Mouse (Mus musculus) midbrain, embryonic 10.5 days (tissue): ENCODE measurements around the gene Amn. TPM values are rescaled to one million over a fixed set of nuclear protein-coding genes. Genes with fewer than 3 reads are reported as not detected.
A peak's percentile ranks its signal among the peaks of the same experiment; 100 is the strongest.

ENCODE experiments used
- DNase-seq: peaks from one replicate; pipeline ENCODE4 v3.0.0-alpha.2; 2017; ENCODE audit warnings: low spot score
- H3K27ac ChIP-seq: fragments of 300-500 bp; sonication (generic); replicated peaks from 2 replicates; pipeline ENCODE4 v1.5.1; 2016; ENCODE audit warnings: mild to moderate bottlenecking
- H3K27me3 ChIP-seq: fragments of 300-500 bp; sonication (generic); 2 replicates; pipeline ENCODE4 v1.6.1; 2016; ENCODE audit warnings: low read depth, mild to moderate bottlenecking; ENCODE audit not compliant: poor library complexity, severe bottlenecking
- H3K36me3 ChIP-seq: fragments of 300-500 bp; sonication (generic); 2 replicates; pipeline ENCODE4 v1.6.1; 2016; ENCODE audit warnings: mild to moderate bottlenecking, moderate library complexity
- H3K4me1 ChIP-seq: fragments of 300-500 bp; sonication (generic); 2 replicates; pipeline ENCODE4 v1.6.1; 2016
- H3K4me3 ChIP-seq: fragments of 300-500 bp; sonication (generic); 2 replicates; pipeline ENCODE4 v1.5.1; 2016; ENCODE audit warnings: mild to moderate bottlenecking, moderate library complexity
- H3K9me3 ChIP-seq: fragments of 300-500 bp; sonication (generic); replicated peaks from 2 replicates; pipeline ENCODE4 v1.6.1; 2016; ENCODE audit warnings: mild to moderate bottlenecking
- WGBS: fragments of 180-500 bp; shearing (Covaris S2); methylation state at CpG from one replicate; pipeline ENCODE4 v1.1.7; 2016; 5-methylcytosine and 5-hydroxymethylcytosine counted together
- polyA plus RNA-seq: library from polyadenylated mRNA; unstranded; fragments of >200 nt; fragmentation: Nextera tagmentation; extraction: Ambion mirVana; gene quantifications from 2 replicates; pipeline ENCODE4 v1.2.1, GENCODE M21; 2016

Amn gene
- 0.11 and 0.17 TPM in 2 replicates for polyA plus RNA-seq

DNA sequence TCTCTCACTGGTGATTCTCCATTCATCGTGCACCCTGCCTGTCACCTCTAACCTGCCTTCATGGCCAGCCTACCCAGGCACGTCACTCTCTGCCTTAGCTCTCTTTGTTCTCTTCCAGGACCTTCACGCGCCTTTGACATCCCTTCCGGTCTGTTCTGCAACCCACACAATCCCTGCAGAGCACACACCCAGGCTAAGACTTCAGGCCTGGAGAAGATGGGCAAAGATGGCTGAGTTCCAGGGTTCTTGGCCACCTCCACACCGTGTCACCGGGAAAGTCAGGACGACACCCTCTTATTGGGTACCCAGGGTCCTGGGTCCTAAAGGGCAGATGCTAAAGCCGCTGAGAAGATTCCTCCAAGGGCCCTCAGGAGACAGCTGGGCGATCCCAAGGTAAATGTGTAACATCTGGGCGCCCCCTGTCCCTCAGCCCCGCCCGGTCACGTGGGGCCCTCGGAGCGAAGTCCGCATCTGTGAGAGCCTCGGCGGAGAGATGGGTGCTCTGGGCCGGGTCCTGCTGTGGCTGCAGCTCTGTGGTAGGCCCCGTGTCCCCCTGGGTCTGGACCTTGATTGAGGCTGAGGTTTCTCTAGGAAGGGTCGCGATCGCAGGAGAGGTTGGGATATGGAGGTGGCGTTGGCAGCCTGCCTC is at the start of gene Amn:
Gene Amn (plus strand): TSS at position 467 of the 649 bp plus-strand sequence.
- Histone ChIP-seq H3K4me1 (peaks cover 57% of the 10 kb centered on the region), H3K27ac (no peak within 1 kb of the TSS), H3K36me3 (0 out of 2 replicates have a peak, but pooled peaks cover 4% of the 10 kb centered on the region), H3K9me3 (no peaks in the 10 kb centered on the region), H3K4me3 (peak within 1 kb of the TSS; percentile 1; the same call in 1 of the 2 replicates), H3K27me3 (peaks cover 68% of the 10 kb centered on the region)
- 39% methylated on average over 25 of the region's 25 CpGs for WGBS
- no peak for DNase-seq

DNA sequence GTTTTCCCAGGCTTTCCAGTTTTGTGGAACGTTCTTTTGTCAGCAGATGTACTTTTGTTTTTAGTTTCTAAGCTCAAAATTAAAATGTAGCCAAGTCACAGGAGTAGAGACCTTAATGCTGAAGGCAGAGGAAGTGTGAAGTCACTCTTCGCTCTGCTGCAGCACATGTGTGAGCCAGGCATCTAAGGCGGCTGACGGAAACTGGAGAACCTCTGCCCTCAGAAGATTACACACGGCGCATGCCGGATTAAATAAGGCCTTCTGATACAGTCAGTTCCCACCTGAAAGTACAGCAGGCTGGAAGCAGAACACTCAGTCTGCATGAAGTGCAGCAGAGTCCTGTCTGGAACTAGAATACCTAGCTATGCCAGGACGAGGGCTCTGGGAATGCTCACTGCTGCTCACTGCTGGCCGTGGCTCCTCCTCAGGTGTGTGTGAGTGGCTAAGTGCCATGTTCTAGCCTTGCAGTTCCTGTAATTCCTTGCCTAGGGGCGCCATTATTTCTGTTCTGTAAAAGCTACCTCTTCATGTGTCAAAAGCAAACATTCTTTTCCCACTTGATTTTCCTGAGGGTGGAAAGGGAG is 45.6 kb upstream of the Amn start:
- H3K4me1 ChIP-seq = no peaks in the 10 kb centered on the region
- no peaks in the 10 kb centered on the region for H3K27me3 ChIP-seq
- H3K36me3 ChIP-seq = peaks cover 49% of the 10 kb centered on the region
- DNase-seq = no peak
- peaks cover 16% of the 10 kb centered on the region for H3K9me3 ChIP-seq
- H3K4me3 ChIP-seq = no peak overlapping the region
- WGBS = 87% methylated on average over 10 of the region's 10 CpGs
- H3K27ac ChIP-seq = no peak overlapping the region

DNA sequence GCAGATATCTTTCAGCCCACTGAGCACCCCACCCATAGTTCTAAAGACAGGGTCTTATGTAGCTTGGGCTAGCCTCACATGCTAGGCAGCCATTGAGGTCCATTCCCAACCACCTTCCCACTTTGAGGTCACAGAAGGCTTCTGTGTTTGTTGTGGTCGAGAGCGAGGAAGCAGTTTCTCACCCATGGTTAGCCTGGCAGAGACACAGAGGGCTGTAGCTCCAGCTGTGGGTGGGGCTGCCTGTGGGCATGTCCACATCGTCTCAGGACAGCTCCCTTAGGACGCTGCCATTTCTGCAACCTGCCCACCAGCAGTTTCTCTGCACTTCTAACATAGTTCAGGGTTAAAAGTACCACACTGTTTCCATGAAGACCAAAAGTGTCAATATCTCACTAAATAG is 43.5 kb upstream of the Amn start:
- WGBS = 79% methylated on average over 4 of the region's 4 CpGs
- no peaks in the 10 kb centered on the region for H3K27me3 ChIP-seq

DNA sequence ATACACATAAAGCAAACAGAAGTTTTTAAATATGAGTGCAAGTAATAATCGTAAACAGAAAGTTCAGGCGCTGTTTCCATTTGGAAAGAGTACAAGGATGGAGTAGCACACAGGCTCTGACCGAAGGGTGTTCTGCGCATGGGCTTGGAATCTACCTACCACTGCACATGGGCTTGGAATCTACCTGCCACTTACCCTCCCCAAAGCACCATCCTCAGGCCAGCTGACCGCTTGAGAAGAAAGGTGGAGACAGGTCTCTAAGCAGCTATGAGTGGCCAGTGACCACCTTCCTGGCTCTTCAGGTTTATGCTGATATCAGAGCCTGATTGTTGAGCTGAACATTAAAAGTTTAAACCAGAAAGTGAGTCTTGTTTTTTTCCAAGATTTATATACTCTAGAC is 42.4 kb upstream of the Amn start:
- WGBS = 95% methylated on average over 5 of the region's 5 CpGs

More for the DNA sequence above, 43.5 kb upstream of the Amn start:
- Histone ChIP-seq H3K9me3 (peaks cover under 1% of the 10 kb centered on the region; the same call in 1 of the 2 replicates), H3K4me1 (no peaks in the 10 kb centered on the region), H3K27ac (no peak overlapping the region), H3K36me3 (peaks cover 28% of the 10 kb centered on the region), H3K4me3 (no peak overlapping the region)
- no peak for DNase-seq

DNA sequence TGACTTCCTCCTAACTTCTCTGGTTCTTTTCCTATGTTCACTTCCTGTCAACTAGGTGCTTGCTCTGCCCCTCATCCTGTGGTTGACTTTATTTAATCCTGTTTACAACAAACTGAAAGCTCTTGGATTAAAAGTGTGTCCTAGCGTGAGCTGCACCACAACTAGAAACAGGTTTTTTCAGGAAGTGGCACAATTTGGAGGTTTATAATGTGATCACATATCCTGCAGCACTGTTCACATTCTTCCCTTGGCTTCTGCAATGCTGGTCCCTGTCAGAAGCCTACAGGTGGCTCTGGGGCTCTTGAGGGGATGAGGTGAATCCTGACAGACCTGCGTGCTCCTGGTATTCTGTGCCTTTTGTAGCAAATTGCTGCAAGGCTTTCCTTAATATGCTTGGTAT is 40.1 kb upstream of the Amn start:
- no peak for DNase-seq
- H3K27ac ChIP-seq = no peak overlapping the region
- H3K4me1 ChIP-seq = no peaks in the 10 kb centered on the region
- H3K4me3 ChIP-seq = no peak overlapping the region
- H3K36me3 ChIP-seq = peaks cover 22% of the 10 kb centered on the region
- 86% methylated on average over 2 of the region's 2 CpGs for WGBS
- no peaks in the 10 kb centered on the region for H3K27me3 ChIP-seq
- H3K9me3 ChIP-seq = no peaks in the 10 kb centered on the region

More for the DNA sequence above, 42.4 kb upstream of the Amn start:
- Histone ChIP-seq H3K4me1 (no peaks in the 10 kb centered on the region), H3K4me3 (no peak overlapping the region), H3K36me3 (peaks cover 19% of the 10 kb centered on the region), H3K9me3 (no peaks in the 10 kb centered on the region), H3K27me3 (no peaks in the 10 kb centered on the region), H3K27ac (no peak overlapping the region)
- no peak for DNase-seq

DNA sequence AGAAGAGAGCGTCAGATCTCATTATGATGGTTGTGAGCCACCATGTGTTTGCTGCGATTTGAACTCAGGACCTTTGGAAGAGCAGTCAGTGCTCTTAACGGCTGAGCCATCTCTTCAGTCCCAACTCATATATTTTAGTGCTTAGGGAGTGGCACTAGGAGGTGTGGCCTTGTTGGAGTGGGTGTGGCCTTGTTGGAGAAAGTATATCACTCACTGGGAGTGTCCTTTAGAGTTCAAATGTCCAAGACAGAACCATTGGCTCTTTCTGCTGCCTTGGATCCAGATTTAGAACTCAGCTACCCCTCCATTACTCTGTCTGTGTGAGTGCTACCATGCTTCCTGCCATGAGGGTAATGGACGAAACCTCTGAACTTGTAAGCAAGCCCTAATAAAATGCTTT is 37.1 kb upstream of the Amn start:
- Histone ChIP-seq H3K27me3 (no peaks in the 10 kb centered on the region), H3K9me3 (no peaks in the 10 kb centered on the region), H3K36me3 (peaks cover 35% of the 10 kb centered on the region), H3K27ac (no peak overlapping the region), H3K4me3 (no peak overlapping the region), H3K4me1 (no peaks in the 10 kb centered on the region)
- WGBS = 93% methylated on average over 4 of the region's 4 CpGs
- no peak for DNase-seq

DNA sequence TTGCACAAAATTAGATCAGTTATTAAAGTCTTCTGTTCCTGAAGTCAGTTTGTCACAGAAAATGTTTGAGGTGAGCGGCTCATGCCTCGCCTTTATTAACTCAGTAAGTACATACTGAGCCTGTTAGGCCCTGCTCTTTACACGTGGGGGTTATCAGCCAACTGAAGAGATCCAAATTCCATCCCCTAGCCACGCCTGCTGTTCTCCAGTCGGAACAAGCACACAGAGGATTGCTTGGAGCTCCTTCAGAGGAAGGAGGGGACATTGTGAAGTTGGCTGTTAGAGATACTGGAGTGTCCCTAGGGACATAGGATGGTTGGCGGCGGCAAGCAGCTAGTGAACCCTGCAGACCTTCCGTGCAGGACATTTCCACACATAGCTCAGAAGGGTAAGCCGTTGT is 36.5 kb upstream of the Amn start:
- H3K27ac ChIP-seq = no peak overlapping the region
- H3K36me3 ChIP-seq = peaks cover 40% of the 10 kb centered on the region
- H3K4me1 ChIP-seq = no peaks in the 10 kb centered on the region
- no peaks in the 10 kb centered on the region for H3K9me3 ChIP-seq
- 84% methylated on average over 9 of the region's 9 CpGs for WGBS
- no peak for DNase-seq
- no peaks in the 10 kb centered on the region for H3K27me3 ChIP-seq
- no peak overlapping the region for H3K4me3 ChIP-seq

DNA sequence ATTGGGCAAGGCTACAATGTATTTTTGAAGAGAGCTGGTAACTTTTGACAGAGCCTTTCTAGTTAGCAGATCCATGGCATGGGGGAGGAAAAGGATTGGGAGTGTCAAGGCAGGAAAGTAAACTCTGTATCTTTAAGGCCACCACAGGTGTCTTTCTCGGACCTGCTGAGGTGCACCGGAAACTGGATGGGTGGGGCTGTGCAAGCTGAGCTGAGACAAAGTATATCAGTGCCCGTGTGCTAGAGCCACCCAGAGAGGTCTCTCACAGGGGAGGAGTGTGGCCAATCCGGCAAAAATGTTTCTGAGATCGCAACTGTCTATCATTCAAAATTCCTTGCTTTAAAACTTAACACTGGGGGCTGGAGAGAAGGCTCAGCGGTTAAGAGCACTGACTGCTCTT is 35.3 kb upstream of the Amn start:
- Histone ChIP-seq H3K4me1 (no peaks in the 10 kb centered on the region), H3K27me3 (no peaks in the 10 kb centered on the region), H3K4me3 (no peak overlapping the region), H3K9me3 (no peaks in the 10 kb centered on the region), H3K27ac (no peak overlapping the region), H3K36me3 (peaks cover 52% of the 10 kb centered on the region)
- DNase-seq = no peak
- WGBS = 92% methylated on average over 6 of the region's 6 CpGs

DNA sequence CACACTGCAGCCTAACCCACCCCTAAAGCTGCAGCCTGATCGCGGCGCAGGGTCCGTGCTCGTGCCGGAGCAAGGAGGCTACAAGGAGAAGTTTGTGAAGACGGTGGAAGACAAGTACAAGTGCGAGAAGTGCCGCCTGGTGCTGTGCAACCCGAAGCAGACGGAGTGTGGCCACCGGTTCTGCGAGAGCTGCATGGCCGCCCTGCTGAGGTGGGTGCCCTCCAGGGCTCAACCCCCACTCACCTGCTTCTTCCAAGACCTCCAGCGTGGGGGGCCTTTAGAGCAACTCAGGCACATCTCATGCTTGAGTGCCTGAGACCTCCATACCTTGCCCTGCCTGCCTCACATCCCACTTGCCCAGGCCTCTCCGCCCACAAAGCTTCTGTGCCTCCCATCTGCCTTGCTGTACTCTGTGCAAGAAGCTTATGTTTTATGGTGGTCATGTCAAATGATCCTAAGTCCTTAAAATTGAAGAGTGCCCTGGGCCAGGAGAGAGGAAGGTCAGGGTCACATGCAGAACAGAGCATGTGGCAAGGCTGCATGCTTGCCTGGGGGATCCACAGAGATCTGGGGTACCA is 33.2 kb upstream of the Amn start:
- H3K4me1 ChIP-seq = no peaks in the 10 kb centered on the region
- DNase-seq = no peak
- H3K27ac ChIP-seq = no peak overlapping the region
- H3K9me3 ChIP-seq = no peaks in the 10 kb centered on the region
- H3K27me3 ChIP-seq = no peaks in the 10 kb centered on the region
- 94% methylated on average over 16 of the region's 16 CpGs for WGBS
- H3K4me3 ChIP-seq = no peak overlapping the region
- peaks cover 64% of the 10 kb centered on the region for H3K36me3 ChIP-seq

DNA sequence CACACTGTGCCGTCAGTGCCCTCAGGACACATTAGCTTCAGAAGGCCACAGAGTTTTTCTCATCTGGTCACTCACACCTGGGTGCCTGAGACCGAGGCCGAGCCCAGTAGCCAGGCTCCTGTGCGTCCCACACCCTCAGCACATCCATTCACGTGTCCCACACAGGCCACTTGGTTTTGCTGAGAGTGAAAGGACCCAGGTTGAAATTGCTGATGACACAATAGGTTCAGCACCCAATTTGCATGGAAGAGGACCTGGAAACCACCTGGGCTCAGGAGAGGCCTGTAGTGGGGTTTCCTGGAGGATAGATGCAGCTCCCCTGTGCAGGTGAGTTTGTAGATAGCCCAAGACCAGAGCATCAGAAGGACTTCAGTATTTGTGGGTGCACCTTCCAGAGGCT is 32.5 kb upstream of the Amn start:
- Histone ChIP-seq H3K4me1 (no peaks in the 10 kb centered on the region), H3K36me3 (peaks cover 71% of the 10 kb centered on the region), H3K4me3 (no peak overlapping the region), H3K9me3 (no peaks in the 10 kb centered on the region), H3K27me3 (no peaks in the 10 kb centered on the region), H3K27ac (no peak overlapping the region)
- WGBS = 90% methylated on average over 5 of the region's 5 CpGs
- DNase-seq = no peak

DNA sequence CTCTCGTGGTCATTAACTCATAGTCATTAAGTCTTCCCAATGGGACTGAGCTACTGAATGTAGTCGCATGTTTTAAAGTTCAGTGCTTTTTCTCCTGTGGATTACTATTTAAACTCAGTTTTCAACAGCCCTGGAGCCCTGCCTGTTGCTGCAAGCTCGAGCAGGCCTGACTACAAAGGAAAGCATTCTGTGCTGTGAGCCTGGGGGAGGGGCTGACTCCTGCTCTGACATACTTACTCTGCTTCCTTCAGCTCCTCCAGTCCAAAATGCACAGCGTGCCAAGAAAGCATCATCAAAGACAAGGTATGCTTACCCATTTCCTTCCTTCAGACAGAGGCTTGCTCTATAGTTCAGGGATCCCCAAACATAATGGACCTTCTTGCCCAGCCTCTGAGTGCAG is 32.1 kb upstream of the Amn start:
- H3K27ac ChIP-seq = no peak overlapping the region
- H3K4me1 ChIP-seq = no peaks in the 10 kb centered on the region
- no peaks in the 10 kb centered on the region for H3K9me3 ChIP-seq
- H3K27me3 ChIP-seq = no peaks in the 10 kb centered on the region
- no peak overlapping the region for H3K4me3 ChIP-seq
- 62% methylated on average over 4 of the region's 4 CpGs for WGBS
- no peak for DNase-seq
- H3K36me3 ChIP-seq = peaks cover 75% of the 10 kb centered on the region

DNA sequence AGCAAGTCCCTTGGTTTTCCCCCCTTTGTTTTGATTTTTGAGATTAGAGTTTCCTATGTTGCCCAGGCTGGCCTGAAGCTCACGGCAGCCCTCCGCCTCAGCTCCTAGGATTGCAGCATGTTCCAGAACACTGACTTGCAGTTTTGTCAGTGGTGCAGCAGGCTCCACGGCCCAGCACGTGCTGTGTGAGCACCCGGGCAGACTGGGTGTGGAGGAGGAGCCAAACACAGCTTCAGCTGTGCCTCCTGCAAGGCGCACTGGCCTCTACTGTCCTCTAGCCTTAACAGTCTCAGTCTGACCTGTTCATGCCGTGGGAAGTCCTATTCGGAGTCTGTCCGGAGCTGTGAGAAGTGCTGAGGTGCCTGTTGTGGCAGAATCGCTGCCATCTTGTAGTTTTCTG is 31.0 kb upstream of the Amn start:
- Histone ChIP-seq H3K4me3 (no peak overlapping the region), H3K36me3 (peaks cover 80% of the 10 kb centered on the region), H3K27ac (no peak overlapping the region), H3K4me1 (no peaks in the 10 kb centered on the region), H3K27me3 (no peaks in the 10 kb centered on the region), H3K9me3 (no peaks in the 10 kb centered on the region)
- WGBS = 88% methylated on average over 10 of the region's 10 CpGs
- DNase-seq = no peak

DNA sequence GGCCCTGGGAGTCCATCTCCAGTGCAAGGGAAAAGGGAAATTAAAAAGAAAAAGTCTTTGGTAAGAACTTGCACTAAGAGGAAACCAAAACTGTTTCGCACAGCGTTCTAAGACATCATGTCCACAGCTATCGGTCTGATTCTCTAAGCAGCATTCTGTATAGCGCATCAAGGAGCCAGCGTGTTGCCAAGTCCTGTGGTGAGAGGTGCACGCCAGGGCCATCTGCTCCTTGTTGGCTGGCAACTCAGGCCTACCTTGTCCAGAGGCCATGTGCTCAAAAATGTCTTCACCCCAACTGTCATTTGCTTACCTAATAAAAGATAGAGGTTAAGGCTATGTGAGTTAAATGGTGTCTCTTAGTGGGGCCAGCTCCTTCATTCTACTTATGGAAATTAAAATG is 29.0 kb upstream of the Amn start:
- Histone ChIP-seq H3K9me3 (no peaks in the 10 kb centered on the region), H3K36me3 (peaks cover 88% of the 10 kb centered on the region)
- WGBS = 97% methylated on average over 6 of the region's 6 CpGs

More for the DNA sequence above, 29.0 kb upstream of the Amn start:
- Histone ChIP-seq H3K27me3 (no peaks in the 10 kb centered on the region), H3K27ac (no peak overlapping the region), H3K4me1 (no peaks in the 10 kb centered on the region), H3K4me3 (no peak overlapping the region)
- DNase-seq = no peak
